Mouse (Mus musculus) splenic B cell, adult 2 months (primary cell): Measurements from ENCODE around the gene Dhx34.
A peak's percentile ranks its signal among the peaks of the same experiment; 100 is the strongest.

Source experiments
- DNase-seq: peaks from one replicate; pipeline ENCODE4 v3.0.0-alpha.2; 2011; ENCODE audit warnings: low read depth, low spot score
- H3K27me3 ChIP-seq: 2 replicates; pipeline ENCODE4 v1.6.1; 2012; ENCODE audit warnings: mild to moderate bottlenecking, low read length, moderate library complexity, mixed read lengths; ENCODE audit not compliant: control insufficient read depth, poor library complexity, insufficient read depth, severe bottlenecking
- H3K36me3 ChIP-seq: 2 replicates; pipeline ENCODE4 v1.6.1; 2012; ENCODE audit warnings: mild to moderate bottlenecking, low read length, moderate library complexity, mixed read lengths; ENCODE audit not compliant: control insufficient read depth, poor library complexity, insufficient read depth, severe bottlenecking

Dhx34 gene

GRCm38 (mm10) chr7:16241787-16242186 is 19.9 kb upstream of the Dhx34 start:
- Histone ChIP-seq H3K27me3 (no peaks in the 10 kb centered on the region), H3K36me3 (no peaks in the 10 kb centered on the region)
- no peak for DNase-seq

DNA sequence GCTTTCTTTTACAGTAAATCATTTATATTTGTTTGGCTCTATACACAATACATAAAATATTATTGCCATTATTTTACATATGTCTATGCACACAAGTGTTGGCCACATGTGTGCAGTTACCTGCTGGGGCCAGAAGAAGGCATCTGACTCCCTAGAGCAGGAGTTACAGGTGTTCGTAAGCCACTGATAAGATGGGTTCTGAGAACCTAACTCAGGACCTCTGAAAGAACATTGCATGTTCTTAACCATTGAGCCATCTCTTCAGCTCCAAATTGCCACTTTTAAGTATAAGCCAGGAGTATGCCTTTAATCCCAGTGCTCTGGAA is 19.1 kb upstream of the Dhx34 start:
- Histone ChIP-seq H3K36me3 (no peaks in the 10 kb centered on the region), H3K27me3 (no peaks in the 10 kb centered on the region)
- no peak for DNase-seq

GRCm38 (mm10) chr7:16240281-16240977 is 18.6 kb upstream of the Dhx34 start:
- DNase-seq: peak; percentile 22
- no peaks in the 10 kb centered on the region for H3K27me3 ChIP-seq
- H3K36me3 ChIP-seq: no peaks in the 10 kb centered on the region

DNA sequence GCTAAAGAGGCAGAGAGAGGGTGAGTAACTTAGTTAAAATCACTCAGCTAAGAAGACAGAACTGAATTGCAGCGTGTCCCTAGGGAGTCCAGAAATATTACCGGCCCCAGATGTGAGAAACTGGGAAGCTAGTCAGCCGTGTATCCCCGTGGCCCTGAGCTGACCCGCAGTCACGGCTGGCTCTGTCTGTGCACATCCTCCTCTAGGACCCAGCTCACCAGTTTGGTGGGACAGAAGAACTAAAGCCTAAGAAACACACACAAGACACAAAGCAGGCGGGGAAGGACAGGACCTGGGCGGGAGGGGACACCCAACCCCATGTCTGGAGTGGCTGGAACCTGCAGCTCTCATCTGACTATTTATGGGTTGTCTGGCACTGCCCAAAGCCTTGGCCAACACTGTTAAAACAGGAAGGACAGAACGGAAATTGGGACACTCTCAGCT is 17.7 kb upstream of the Dhx34 start:
- DNase-seq: peak; percentile 90
- no peaks in the 10 kb centered on the region for H3K27me3 ChIP-seq
- no peaks in the 10 kb centered on the region for H3K36me3 ChIP-seq

GRCm38 (mm10) chr7:16229869-16230268 is 8.0 kb upstream of the Dhx34 start:
- Histone ChIP-seq H3K36me3 (no peaks in the 10 kb centered on the region), H3K27me3 (no peaks in the 10 kb centered on the region)
- DNase-seq: no peak

- Histone ChIP-seq H3K27me3 (no peaks in the 10 kb centered on the region), H3K36me3 (peaks cover 12% of the 10 kb centered on the region)
- DNase-seq: no peak
Observed at GRCm38 (mm10) chr7:16213986-16214385, 7.9 kb downstream of the Dhx34 start.

GRCm38 (mm10) chr7:16213196-16213595 is 8.6 kb downstream of the Dhx34 start:
- Histone ChIP-seq H3K27me3 (no peaks in the 10 kb centered on the region), H3K36me3 (peaks cover 10% of the 10 kb centered on the region)
- DNase-seq: no peak

DNA sequence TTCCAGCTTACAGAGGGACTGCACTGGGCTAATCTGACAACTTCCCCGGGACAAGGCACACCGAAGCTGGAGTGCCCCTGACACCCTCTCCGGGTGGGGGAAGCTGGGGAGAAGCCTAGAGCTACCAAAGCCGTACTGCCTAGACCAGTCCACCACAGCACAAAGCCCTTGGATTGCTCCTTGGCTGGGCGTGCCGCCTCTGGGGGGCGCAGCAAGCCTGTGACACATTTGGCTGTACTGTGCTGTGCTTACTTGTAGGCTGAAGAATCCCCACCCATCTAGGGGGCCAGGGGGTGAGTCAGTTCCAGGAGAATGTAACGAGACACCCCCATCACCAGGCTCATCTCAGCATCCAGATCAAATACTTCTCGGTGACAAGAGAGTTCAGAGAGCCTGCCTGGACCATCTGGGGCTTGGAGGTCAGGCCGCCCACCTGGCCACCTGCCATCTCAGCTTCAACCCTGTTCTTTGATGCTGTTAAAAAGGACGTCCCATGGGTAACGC is 10.9 kb downstream of the Dhx34 start:
- DNase-seq: peak; percentile 57
- Histone ChIP-seq H3K27me3 (no peaks in the 10 kb centered on the region), H3K36me3 (peaks cover 6% of the 10 kb centered on the region)

- no peak for DNase-seq
- Histone ChIP-seq H3K36me3 (peaks cover 8% of the 10 kb centered on the region), H3K27me3 (no peaks in the 10 kb centered on the region)
Observed at GRCm38 (mm10) chr7:16208781-16209665, 12.8 kb downstream of the Dhx34 start.

DNA sequence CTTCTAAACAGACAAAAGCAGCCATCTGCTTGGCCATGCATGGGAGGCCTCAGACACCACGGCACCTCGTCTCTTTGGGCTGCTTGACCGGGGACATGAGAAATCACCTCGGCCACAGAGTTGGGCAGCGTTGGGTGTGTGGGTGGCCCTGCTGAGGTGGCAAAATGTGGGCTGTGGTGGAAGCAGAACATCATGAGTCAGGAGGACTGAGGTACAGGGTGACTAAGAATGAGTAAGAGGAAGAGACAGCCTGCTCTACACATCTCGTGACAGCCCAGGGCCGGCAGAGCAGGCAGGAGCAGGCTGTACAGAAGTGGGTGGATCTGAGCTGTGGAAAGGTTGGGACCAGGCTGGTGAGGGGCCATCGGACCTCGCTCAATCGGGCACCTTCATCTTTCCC is 14.3 kb downstream of the Dhx34 start:
- DNase-seq: peak; percentile 23
- no peaks in the 10 kb centered on the region for H3K27me3 ChIP-seq

GRCm38 (mm10) chr7:16207076-16207475 is 14.8 kb downstream of the Dhx34 start:
- no peak for DNase-seq
- Histone ChIP-seq H3K36me3 (peaks cover 7% of the 10 kb centered on the region), H3K27me3 (no peaks in the 10 kb centered on the region)

More for the DNA sequence above, 14.3 kb downstream of the Dhx34 start:
- peaks cover 8% of the 10 kb centered on the region for H3K36me3 ChIP-seq

- no peak for DNase-seq
- Histone ChIP-seq H3K27me3 (no peaks in the 10 kb centered on the region), H3K36me3 (peaks cover 2% of the 10 kb centered on the region)
Observed at GRCm38 (mm10) chr7:16204791-16205190, 17.0 kb downstream of the Dhx34 start.

GRCm38 (mm10) chr7:16203505-16203903 is 18.3 kb downstream of the Dhx34 start:
- Histone ChIP-seq H3K27me3 (no peaks in the 10 kb centered on the region), H3K36me3 (peaks cover 2% of the 10 kb centered on the region)
- no peak for DNase-seq

- H3K27me3 ChIP-seq: no peaks in the 10 kb centered on the region
- no peak for DNase-seq
- H3K36me3 ChIP-seq: peaks cover 2% of the 10 kb centered on the region
Observed at GRCm38 (mm10) chr7:16202756-16203504, 18.9 kb downstream of the Dhx34 start.

GRCm38 (mm10) chr7:16201136-16201535 is 20.7 kb downstream of the Dhx34 start:
- Histone ChIP-seq H3K27me3 (no peaks in the 10 kb centered on the region), H3K36me3 (peaks cover 2% of the 10 kb centered on the region)
- DNase-seq: no peak
